Mouse (Mus musculus): ENCODE results near the gene Irak1.

The Irak1 gene

DNA sequence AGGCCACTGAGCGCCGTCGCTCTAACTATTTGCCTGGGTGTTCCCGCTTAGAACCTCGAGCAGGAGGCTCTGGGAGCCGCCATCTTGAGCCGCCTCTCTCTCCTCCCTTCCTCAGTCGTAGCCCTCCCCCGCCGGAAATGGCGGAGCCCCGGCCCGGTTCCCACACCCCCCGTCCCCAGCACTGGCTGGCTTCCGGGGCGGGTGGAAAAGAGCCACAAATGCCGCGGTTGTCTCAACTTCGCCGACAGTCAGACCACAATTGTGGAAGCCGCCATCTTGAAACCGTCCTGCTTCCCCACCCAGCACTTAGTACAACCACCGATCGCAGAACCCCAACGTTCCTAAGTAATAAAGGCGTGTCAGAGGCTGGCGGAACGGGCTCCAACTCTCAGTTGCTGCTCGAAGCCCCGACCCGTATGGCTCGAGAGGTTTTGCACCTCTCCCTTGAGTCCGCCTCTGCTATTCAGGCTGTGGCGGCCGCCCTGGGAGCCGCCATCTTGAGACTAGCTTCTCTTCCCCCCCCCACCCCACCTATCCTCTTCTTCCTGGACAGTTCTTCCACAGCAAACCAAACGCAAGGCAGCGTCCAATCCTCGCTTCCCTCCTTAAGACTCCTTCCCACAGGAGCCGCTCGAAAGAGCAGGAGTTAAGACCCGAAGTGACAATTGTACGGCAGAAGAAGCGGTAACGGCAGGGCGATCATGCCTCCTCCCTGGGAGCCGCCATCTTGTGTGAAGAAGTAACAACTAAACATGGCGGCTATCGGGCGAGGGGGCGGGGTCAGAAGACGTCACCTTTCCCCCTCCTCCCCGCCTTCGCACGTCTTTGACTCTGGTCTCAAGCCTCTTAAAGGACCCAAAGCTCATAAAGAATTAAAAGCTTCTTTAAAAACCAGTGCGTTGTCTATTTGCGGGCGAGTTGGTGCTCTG, 57.2 kb downstream of the Irak1 start, which contains the start of gene Hcfc1:
Gene Hcfc1 (minus strand): TSS at position 110 of the 929 bp plus-strand sequence.
- DNase-seq (ENCODE audit: low read depth, low spot score) = peak; percentile 88

GRCm38 (mm10) chrX:73965307-73965706, 58.4 kb downstream of the Irak1 start:
- peak; percentile 43 for DNase-seq (ENCODE audit: low read depth, low spot score)

DNA sequence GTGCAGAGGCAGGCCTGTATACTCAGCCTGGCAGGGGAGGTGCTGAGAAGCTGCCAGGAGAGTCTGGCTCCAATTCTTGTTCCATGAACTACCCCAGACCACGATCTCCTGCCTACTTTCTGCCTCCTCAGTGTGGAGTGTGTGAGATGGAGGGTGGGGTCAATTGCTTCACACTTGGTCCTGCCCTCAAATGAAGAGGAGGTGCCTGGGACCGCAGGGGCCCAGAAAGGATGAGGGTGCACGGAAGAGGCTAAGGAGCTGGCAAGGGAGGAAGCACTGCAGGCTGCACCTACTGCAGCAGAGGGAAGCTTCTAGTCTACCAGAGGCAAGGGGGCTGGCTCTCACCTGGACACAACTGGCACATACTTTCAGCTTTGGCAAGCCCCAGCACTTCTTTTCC, 59.4 kb downstream of the Irak1 start:
- DNase-seq (ENCODE audit: low read depth, low spot score) = peak; percentile 51
